Mouse (Mus musculus): Measurements from ENCODE around the gene Fam117b. TPM values are rescaled to one million over a fixed set of nuclear protein-coding genes. Genes with fewer than 3 reads are reported as not detected.

Fam117b gene
- total RNA-seq (2012; rRNA removed) (5.7 and 6.4 TPM in 2 replicates), total RNA-seq (2014; rRNA removed) (8.9 and 11.4 TPM in 2 replicates), polyA plus RNA-seq (2012; ENCODE audit: insufficient read length, low read depth) (8.1 and 8.8 TPM in 2 replicates)

- peaks cover 8% of the 10 kb centered on the region; the same call in 1 of the 2 replicates for H3K79me2 ChIP-seq (replicated peaks; ENCODE audit: control insufficient read depth, extremely low read depth, insufficient read depth, poor library complexity, severe bottlenecking)
- H3K36me3 ChIP-seq (replicated peaks in 1 of 2; ENCODE audit: control insufficient read depth in 1 of 2, insufficient read depth in 1 of 2, low read length in 1 of 2): no peaks in the 10 kb centered on the region
- H3K27ac ChIP-seq (ENCODE audit: insufficient read depth, low read depth): peak within 1 kb of the TSS; percentile 53
- TF ChIP-seq ZMIZ1 (IDR thresholded peaks at IDR 0.05; ENCODE audit: low read depth, low read length): peak; percentile 51; the same call in 1 of the 2 replicates
- peak; percentile 69 for TF ChIP-seq POLR2A (IDR thresholded peaks at IDR 0.05; ENCODE audit: low read depth, low read length)
- no peak for TF ChIP-seq ZKSCAN1 (IDR thresholded peaks at IDR 0.05; ENCODE audit: borderline replicate concordance, low read depth, low read length)
- no peak for TF ChIP-seq ZC3H11A (IDR thresholded peaks at IDR 0.05; ENCODE audit: low read depth, low read length)
- TF ChIP-seq MAFK (IDR thresholded peaks at IDR 0.05; ENCODE audit: insufficient replicate concordance, low read length): no peak
- no peak for TF ChIP-seq HCFC1 (IDR thresholded peaks at IDR 0.05; ENCODE audit: low read depth, low read length)
- no peak for TF ChIP-seq NRF1 (IDR thresholded peaks at IDR 0.05; ENCODE audit: low read depth, low read length)
- peak; percentile 60; the same call in 1 of the 2 replicates for TF ChIP-seq CHD2 (IDR thresholded peaks at IDR 0.05; ENCODE audit: low read length)
- TF ChIP-seq EP300 (IDR thresholded peaks at IDR 0.05; ENCODE audit: low read length): no peak
- peak; percentile 28; the same call in 1 of the 2 replicates for TF ChIP-seq IRF4 (IDR thresholded peaks at IDR 0.05; ENCODE audit: low read depth, low read length)
- 0 out of 2 replicates have a peak, but pooled peaks have one; percentile 47 for TF ChIP-seq POLR2AphosphoS2 (IDR thresholded peaks at IDR 0.05; ENCODE audit: low read depth, low read length)
- peak; percentile 85 for TF ChIP-seq BHLHE40 (IDR thresholded peaks at IDR 0.05; ENCODE audit: low read depth, low read length)
- 0 out of 2 replicates have a peak, but pooled peaks have one; percentile 24 for TF ChIP-seq KAT2A (IDR thresholded peaks at IDR 0.05; ENCODE audit: insufficient replicate concordance, low read length)
- TF ChIP-seq CTCF (conservative IDR thresholded peaks at IDR 0.05 in 1 of 2, IDR thresholded peaks at IDR 0.05 in 1 of 2; ENCODE audit: low read depth in 2 of 2, low read length in 2 of 2): no peak
- TF ChIP-seq MAX (IDR thresholded peaks at IDR 0.05; ENCODE audit: low read length): peak; percentile 37
- peak; percentile 84 for TF ChIP-seq SIN3A (IDR thresholded peaks at IDR 0.05; ENCODE audit: low read length)
- peak; percentile 66; the same call in 1 of the 2 replicates for TF ChIP-seq TCF12 (IDR thresholded peaks at IDR 0.05; ENCODE audit: low read depth, low read length)
- peak; percentile 75; the same call in 1 of the 2 replicates for TF ChIP-seq MAZ (IDR thresholded peaks at IDR 0.05; ENCODE audit: low read depth, low read length)
- TF ChIP-seq MXI1 (IDR thresholded peaks at IDR 0.05; ENCODE audit: low read depth, low read length): peak; percentile 38
- TF ChIP-seq ZNF384 (IDR thresholded peaks at IDR 0.05; ENCODE audit: low read depth, low read length): no peak
- 0 out of 2 replicates have a peak, but pooled peaks have one; percentile 36 for TF ChIP-seq UBTF (IDR thresholded peaks at IDR 0.05; ENCODE audit: low read depth, low read length)
- no peak for TF ChIP-seq PAX5 (IDR thresholded peaks at IDR 0.05; ENCODE audit: low read length)
- TF ChIP-seq NELFE (IDR thresholded peaks at IDR 0.05; ENCODE audit: low read depth, low read length): peak; percentile 69
- no peak for TF ChIP-seq GABPA (IDR thresholded peaks at IDR 0.05; ENCODE audit: insufficient replicate concordance, low read depth, low read length)
- TF ChIP-seq TBP (conservative IDR thresholded peaks at IDR 0.05; ENCODE audit: low read depth, low read length): 0 out of 2 replicates have a peak, but pooled peaks have one; percentile 13
- no peak for TF ChIP-seq SMC3 (IDR thresholded peaks at IDR 0.05; ENCODE audit: low read depth, low read length)
- peak within 1 kb of the TSS; percentile 88 for H3K9ac ChIP-seq (ENCODE audit: insufficient read depth, low read depth)
- H3K4me2 ChIP-seq (ENCODE audit: insufficient read depth, low read depth, poor library complexity, severe bottlenecking): peak within 1 kb of the TSS; percentile 92
- H3K4me3 ChIP-seq (replicated peaks in 1 of 3; ENCODE audit: low read depth in 2 of 3, low read length in 2 of 3, poor library complexity in 1 of 3): peak within 1 kb of the TSS; percentile 69 to 93 (median 89)
- dilution Hi-C loops (cut with MboI; ENCODE audit: extremely low pct_ligation_motif_present, extremely low pct_unique_long_range_greater_than_20kb, low sequenced_read_pairs): no loop called here
- peaks cover 4 to 40% of the 10 kb centered on the region in 2 experiments; a peak in 2 of 4 replicates for H3K4me1 ChIP-seq (ENCODE audit: control insufficient read depth in 1 of 2, insufficient read depth in 2 of 2)
- H3K9me3 ChIP-seq (replicated peaks; ENCODE audit: low read length): no peaks in the 10 kb centered on the region
- in situ Hi-C loops (cut with MboI; ENCODE audit: low pct_ligation_motif_present, low pct_unique_long_range_greater_than_20kb, low sequenced_read_pairs): no loop called here
- DNase-seq (ENCODE audit: extremely low read depth): peak; percentile 97
- no peaks in the 10 kb centered on the region for H3K27me3 ChIP-seq (replicated peaks)
These were observed at the start of gene Fam117b for GRCm38 (mm10) chr1:59912413-59913157. Gene Fam117b, plus strand, starts transcription at chr1:59913006.
